Mouse (Mus musculus): ENCODE measurements around the gene Opcml. TPM values are rescaled to one million over a fixed set of nuclear protein-coding genes. Genes with fewer than 3 reads are reported as not detected.

Opcml gene
- polyA plus RNA-seq, 1 experiment from 2014 or later = not detected

GRCm38 (mm10) chr9:28440192-28440795 is 649.7 kb downstream of the Opcml start:
- H3K36me3 ChIP-seq (ENCODE audit: inconsistent target) = no peaks in the 10 kb centered on the region
- H3K79me2 ChIP-seq (ENCODE audit: inconsistent target) = no peaks in the 10 kb centered on the region
- H3K27ac ChIP-seq = no peak overlapping the region
- no peak overlapping the region for H3K4me3 ChIP-seq (ENCODE audit: inconsistent target)
- 89% methylated on average over 3 of the region's 3 CpGs for WGBS (ENCODE audit: missing documents)

GRCm38 (mm10) chr9:28444485-28444884 is 653.9 kb downstream of the Opcml start:
- no peak overlapping the region for H3K27ac ChIP-seq
- H3K4me3 ChIP-seq (ENCODE audit: inconsistent target) = no peak overlapping the region
- H3K36me3 ChIP-seq (ENCODE audit: inconsistent target) = no peaks in the 10 kb centered on the region
- 94% methylated on average over 3 of the region's 3 CpGs for WGBS (ENCODE audit: missing documents)
- H3K79me2 ChIP-seq (ENCODE audit: inconsistent target) = no peaks in the 10 kb centered on the region

- 88% methylated on average over 8 of the region's 8 CpGs for WGBS (ENCODE audit: missing documents)
These were observed 654.4 kb downstream of the Opcml start for GRCm38 (mm10) chr9:28444972-28445371.

GRCm38 (mm10) chr9:28445863-28446262 is 655.3 kb downstream of the Opcml start:
- H3K36me3 ChIP-seq (ENCODE audit: inconsistent target) = no peaks in the 10 kb centered on the region
- WGBS (ENCODE audit: missing documents) = no CpG with 5 or more reads among the region's 1 CpGs
- H3K27ac ChIP-seq = no peak overlapping the region
- no peak overlapping the region for H3K4me3 ChIP-seq (ENCODE audit: inconsistent target)
- no peaks in the 10 kb centered on the region for H3K79me2 ChIP-seq (ENCODE audit: inconsistent target)

More at GRCm38 (mm10) chr9:28444972-28445371, 654.4 kb downstream of the Opcml start:
- Histone ChIP-seq H3K27ac (no peak overlapping the region), H3K36me3 (ENCODE audit: inconsistent target) (no peaks in the 10 kb centered on the region), H3K79me2 (ENCODE audit: inconsistent target) (no peaks in the 10 kb centered on the region), H3K4me3 (ENCODE audit: inconsistent target) (no peak overlapping the region)

- H3K36me3 ChIP-seq (ENCODE audit: inconsistent target) = no peaks in the 10 kb centered on the region
- H3K4me3 ChIP-seq (ENCODE audit: inconsistent target) = no peak overlapping the region
- H3K79me2 ChIP-seq (ENCODE audit: inconsistent target) = no peaks in the 10 kb centered on the region
- no peak overlapping the region for H3K27ac ChIP-seq
- 85% methylated on average over 4 of the region's 4 CpGs for WGBS (ENCODE audit: missing documents)
These were observed 655.9 kb downstream of the Opcml start for GRCm38 (mm10) chr9:28446278-28447064.

DNA sequence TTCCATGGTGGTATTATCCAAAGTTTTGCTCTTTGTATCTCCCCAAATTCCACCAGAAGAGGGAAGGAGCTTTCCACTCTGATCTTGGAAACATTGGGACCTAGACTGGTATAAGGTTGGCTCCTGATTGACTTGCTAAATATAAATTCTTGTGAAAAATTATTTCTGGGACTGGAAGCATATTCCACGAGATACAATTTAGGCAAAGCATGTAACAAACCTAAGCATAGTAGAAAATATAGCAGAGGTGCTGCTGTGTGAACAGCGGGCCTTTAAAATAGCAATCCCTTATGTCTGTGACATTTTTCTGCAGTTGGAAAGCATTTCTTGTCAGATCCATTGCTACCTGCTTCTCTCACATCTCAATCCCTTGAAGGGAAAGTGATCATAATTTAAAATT is 661.9 kb downstream of the Opcml start:
- Histone ChIP-seq H3K36me3 (ENCODE audit: inconsistent target) (no peaks in the 10 kb centered on the region), H3K79me2 (ENCODE audit: inconsistent target) (no peaks in the 10 kb centered on the region), H3K27ac (no peak overlapping the region), H3K4me3 (ENCODE audit: inconsistent target) (no peak overlapping the region)
- 75% methylated on average over 2 of the region's 2 CpGs for WGBS (ENCODE audit: missing documents)

GRCm38 (mm10) chr9:28453062-28453461 is 662.5 kb downstream of the Opcml start:
- Histone ChIP-seq H3K79me2 (ENCODE audit: inconsistent target) (no peaks in the 10 kb centered on the region), H3K27ac (no peak overlapping the region), H3K36me3 (ENCODE audit: inconsistent target) (no peaks in the 10 kb centered on the region), H3K4me3 (ENCODE audit: inconsistent target) (no peak overlapping the region)
- WGBS (ENCODE audit: missing documents) = 68% methylated on average over 2 of the region's 2 CpGs

DNA sequence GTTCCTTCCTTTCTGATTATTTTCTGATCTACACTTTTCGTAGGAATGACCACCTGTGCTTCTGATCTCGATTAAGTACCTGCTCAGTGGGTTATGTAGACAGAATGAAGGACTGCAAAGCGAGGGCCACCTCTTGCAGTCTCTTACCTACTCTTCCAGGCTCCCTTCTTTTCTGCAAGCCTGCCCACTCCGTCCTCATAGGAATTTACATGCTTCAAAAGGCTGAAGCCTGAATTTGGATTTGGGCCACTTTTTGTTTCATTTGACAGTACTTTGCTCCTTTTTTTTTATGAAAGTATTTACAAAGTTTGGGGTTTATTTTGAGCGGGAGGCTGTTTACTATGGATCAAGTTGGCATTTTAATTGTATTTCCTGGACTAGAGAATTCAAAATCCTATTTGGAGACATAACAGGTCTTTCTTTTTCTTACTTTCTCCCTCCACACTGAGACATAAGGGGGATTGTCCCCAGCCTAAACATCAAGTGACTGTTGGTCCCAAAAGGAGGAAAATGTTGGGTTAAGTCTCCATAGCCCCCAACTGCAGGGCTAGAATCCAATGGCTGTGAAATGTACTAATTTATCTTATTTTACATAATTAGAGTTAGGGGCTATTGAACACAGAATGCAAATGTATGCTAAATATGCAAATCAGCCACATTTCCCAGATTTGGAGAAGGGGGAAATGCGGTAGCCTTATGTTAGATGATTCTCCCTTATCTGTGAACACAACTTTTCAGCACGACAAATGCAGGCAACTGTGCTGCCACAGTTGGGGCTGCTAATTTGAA is 667.6 kb downstream of the Opcml start:
- 84% methylated on average over 7 of the region's 7 CpGs for WGBS (ENCODE audit: missing documents)
- H3K36me3 ChIP-seq (ENCODE audit: inconsistent target) = no peaks in the 10 kb centered on the region
- no peaks in the 10 kb centered on the region for H3K79me2 ChIP-seq (ENCODE audit: inconsistent target)
- no peak overlapping the region for H3K27ac ChIP-seq
- no peak overlapping the region for H3K4me3 ChIP-seq (ENCODE audit: inconsistent target)

DNA sequence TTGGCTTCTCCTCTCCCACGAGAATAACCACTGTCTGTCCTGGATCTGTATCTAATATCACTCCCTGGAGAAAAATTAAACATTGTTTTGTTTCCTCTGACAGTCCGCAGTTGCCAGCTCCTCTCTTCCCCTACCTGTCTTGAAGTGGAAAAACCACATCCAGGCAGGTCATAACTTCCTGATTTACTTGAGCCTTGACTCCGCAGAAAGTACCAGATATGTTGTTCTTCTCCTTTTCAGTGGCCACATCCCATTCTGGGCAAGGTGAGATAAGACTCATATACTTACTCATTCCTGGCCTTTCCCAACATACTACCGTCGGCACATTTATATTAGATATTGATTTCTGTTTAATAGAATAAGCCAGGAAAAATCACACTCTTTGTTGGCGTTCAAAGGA is 673.0 kb downstream of the Opcml start:
- Histone ChIP-seq H3K4me3 (ENCODE audit: inconsistent target) (no peak overlapping the region), H3K36me3 (ENCODE audit: inconsistent target) (no peaks in the 10 kb centered on the region), H3K79me2 (ENCODE audit: inconsistent target) (no peaks in the 10 kb centered on the region), H3K27ac (no peak overlapping the region)
- WGBS (ENCODE audit: missing documents) = 9% methylated on average over 6 of the region's 6 CpGs

- Histone ChIP-seq H3K27ac (no peak overlapping the region), H3K4me3 (ENCODE audit: inconsistent target) (no peak overlapping the region), H3K36me3 (ENCODE audit: inconsistent target) (no peaks in the 10 kb centered on the region), H3K79me2 (ENCODE audit: inconsistent target) (no peaks in the 10 kb centered on the region)
- 92% methylated on average over 5 of the region's 6 CpGs for WGBS (ENCODE audit: missing documents)
These were observed 678.8 kb downstream of the Opcml start for GRCm38 (mm10) chr9:28469419-28469818.

DNA sequence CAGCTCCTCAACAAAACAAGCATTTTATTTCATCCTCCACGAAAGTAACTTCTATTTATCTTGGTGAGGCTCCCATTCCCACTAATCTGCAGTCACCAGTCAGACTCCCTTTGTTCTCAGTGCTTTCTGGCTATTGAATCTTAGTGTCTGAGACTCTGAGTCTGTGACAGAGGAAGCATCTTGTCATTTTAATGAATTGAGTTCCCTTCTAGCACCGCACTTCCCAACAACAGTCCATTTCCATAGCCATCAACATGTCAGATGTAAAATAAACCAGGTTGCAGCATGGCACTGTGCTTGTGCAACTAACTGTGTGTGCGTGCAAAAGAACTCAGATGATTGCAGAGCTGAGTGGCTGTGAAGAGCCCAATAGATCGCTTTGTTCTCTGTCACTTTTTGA is 680.9 kb downstream of the Opcml start:
- WGBS (ENCODE audit: missing documents) = 64% methylated on average over 4 of the region's 4 CpGs
- Histone ChIP-seq H3K27ac (no peak overlapping the region), H3K79me2 (ENCODE audit: inconsistent target) (no peaks in the 10 kb centered on the region), H3K4me3 (ENCODE audit: inconsistent target) (no peak overlapping the region), H3K36me3 (ENCODE audit: inconsistent target) (no peaks in the 10 kb centered on the region)

- no peaks in the 10 kb centered on the region for H3K36me3 ChIP-seq (ENCODE audit: inconsistent target)
- WGBS (ENCODE audit: missing documents) = 95% methylated on average over 6 of the region's 6 CpGs
- no peak overlapping the region for H3K4me3 ChIP-seq (ENCODE audit: inconsistent target)
- no peaks in the 10 kb centered on the region for H3K79me2 ChIP-seq (ENCODE audit: inconsistent target)
- no peak overlapping the region for H3K27ac ChIP-seq
These were observed 684.0 kb downstream of the Opcml start for GRCm38 (mm10) chr9:28474586-28474985.

DNA sequence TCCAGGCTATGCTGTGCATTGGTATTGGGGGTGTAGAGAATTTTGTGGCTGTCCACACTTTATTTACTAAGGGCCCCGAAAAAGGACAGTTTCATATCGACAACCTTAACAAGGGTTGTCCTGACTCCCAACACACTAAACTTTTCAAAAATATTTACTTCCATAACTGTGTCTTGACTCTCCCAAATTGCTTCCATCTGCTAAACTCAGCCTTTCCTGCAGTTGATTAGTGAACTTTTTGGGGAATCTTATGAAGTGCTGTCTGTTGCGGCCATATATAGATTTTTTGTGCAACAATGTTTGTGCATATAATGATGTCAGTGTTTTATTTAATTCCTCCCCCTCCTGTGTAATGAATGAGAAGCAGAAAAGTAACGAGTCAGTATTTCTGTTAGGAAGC is 690.7 kb downstream of the Opcml start:
- Histone ChIP-seq H3K27ac (no peak overlapping the region), H3K4me3 (ENCODE audit: inconsistent target) (no peak overlapping the region), H3K36me3 (ENCODE audit: inconsistent target) (no peaks in the 10 kb centered on the region), H3K79me2 (ENCODE audit: inconsistent target) (no peaks in the 10 kb centered on the region)
- WGBS (ENCODE audit: missing documents) = 84% methylated on average over 4 of the region's 4 CpGs

GRCm38 (mm10) chr9:28488499-28488898 is 697.9 kb downstream of the Opcml start:
- no peak overlapping the region for H3K4me3 ChIP-seq (ENCODE audit: inconsistent target)
- WGBS (ENCODE audit: missing documents) = 47% methylated on average over 2 of the region's 2 CpGs
- H3K36me3 ChIP-seq (ENCODE audit: inconsistent target) = no peaks in the 10 kb centered on the region
- no peaks in the 10 kb centered on the region for H3K79me2 ChIP-seq (ENCODE audit: inconsistent target)
- H3K27ac ChIP-seq = no peak overlapping the region

GRCm38 (mm10) chr9:28489828-28490227 is 699.3 kb downstream of the Opcml start:
- no peak overlapping the region for H3K4me3 ChIP-seq (ENCODE audit: inconsistent target)
- H3K27ac ChIP-seq = no peak overlapping the region
- no peaks in the 10 kb centered on the region for H3K36me3 ChIP-seq (ENCODE audit: inconsistent target)
- WGBS (ENCODE audit: missing documents) = 81% methylated on average over 4 of the region's 4 CpGs
- no peaks in the 10 kb centered on the region for H3K79me2 ChIP-seq (ENCODE audit: inconsistent target)

Data from macrophage (primary cell).